Mouse (Mus musculus): Measurements from ENCODE around the gene Gm16253. TPM values are rescaled to one million over a fixed set of nuclear protein-coding genes. Genes with fewer than 3 reads are reported as not detected.
"Not testable (repeated sequence)": the region's sequence is repeated elsewhere in the genome, so short reads cannot be mapped to it uniquely, and the experiment has no call there.

Gene Gm16253
- polyA plus RNA-seq, 1 experiment from 2014 or later: not detected

DNA sequence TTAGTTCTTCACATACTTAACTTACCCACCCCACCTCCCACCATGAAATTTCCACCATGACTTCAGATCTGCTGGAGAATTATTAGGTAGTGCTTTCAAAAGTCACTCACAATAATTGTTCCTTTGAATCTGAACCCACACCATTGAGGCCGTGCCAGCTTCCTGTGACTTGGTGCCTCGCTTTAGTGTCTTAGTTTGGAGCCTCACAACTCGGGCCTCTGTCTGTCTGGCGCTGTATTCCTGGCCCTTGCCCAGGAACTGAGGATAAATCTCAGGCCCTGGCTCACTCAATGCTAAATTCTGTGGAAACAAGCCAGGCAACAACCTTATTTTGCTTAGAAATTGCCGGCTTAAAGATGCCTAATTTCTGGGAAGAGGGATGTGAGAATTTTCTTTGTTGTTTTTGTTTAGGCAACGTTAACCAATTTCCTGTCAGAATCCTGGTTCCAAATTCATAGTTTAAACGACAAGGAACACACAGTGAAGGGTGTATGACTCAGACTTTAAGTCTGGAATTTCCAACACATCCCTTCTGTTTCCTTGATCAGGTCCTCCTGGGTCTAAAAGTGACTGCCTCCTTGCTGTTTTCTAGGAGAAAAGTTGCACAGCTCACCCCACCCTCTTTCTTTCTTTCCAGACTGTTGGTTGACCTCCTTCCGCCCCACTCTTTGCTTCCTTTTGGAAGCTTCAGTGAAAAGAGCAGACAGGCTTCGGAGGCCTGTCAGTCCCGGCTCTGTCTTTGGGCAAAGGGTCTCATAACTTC lies 25.3 kb downstream of the Gm16253 start:
- Histone ChIP-seq H3K4me1 (replicated peaks; ENCODE audit: insufficient read depth, low read length) (peaks cover 13% of the 10 kb centered on the region), H3K27ac (peak overlapping the region; percentile 95), H3K4me3 (replicated peaks; ENCODE audit: low read depth, low read length) (peak overlapping the region; percentile 72), H3K4me2 (ENCODE audit: low read length) (peak overlapping the region; percentile 84), H3K9me3 (replicated peaks; ENCODE audit: low read length) (no peaks in the 10 kb centered on the region), H3K9ac (ENCODE audit: low read depth, low read length) (peak overlapping the region; percentile 81), H3K27me3 (ENCODE audit: insufficient read depth, low read length) (no peaks in the 10 kb centered on the region), H3K36me3 (ENCODE audit: insufficient read depth, low read length) (no peaks in the 10 kb centered on the region)
- no peak for ATAC-seq (replicated peaks; ENCODE audit: low FRiP score, low read depth)
- no peak for TF ChIP-seq CTCF (IDR thresholded peaks at IDR 0.05; ENCODE audit: low read depth)
- DNase-seq (ENCODE audit: low spot score): peak; percentile 63
- 20% methylated on average over 10 of the region's 10 CpGs for WGBS

DNA sequence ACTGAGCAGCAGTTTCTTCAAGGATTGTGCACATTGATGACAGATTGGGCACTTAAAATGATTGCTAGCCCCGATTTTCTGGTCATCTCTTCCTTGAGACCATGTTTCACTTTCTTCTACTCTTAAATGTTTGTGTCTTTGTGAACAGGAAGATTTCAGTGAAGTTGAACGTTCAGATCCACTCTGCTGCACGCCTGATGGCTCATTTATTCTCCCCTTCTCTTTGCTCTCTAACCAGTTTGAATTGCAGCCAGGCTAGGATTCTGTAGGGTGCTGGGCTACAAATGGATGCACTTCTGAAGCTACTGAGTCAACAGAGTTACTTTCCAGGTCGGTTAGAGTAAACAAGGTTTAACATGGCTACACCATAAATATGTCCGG lies 25.9 kb downstream of the Gm16253 start:
- Histone ChIP-seq H3K36me3 (ENCODE audit: insufficient read depth, low read length) (no peaks in the 10 kb centered on the region), H3K27me3 (ENCODE audit: insufficient read depth, low read length) (no peaks in the 10 kb centered on the region), H3K4me3 (replicated peaks; ENCODE audit: low read depth, low read length) (peak overlapping the region; percentile 72), H3K27ac (peak overlapping the region; percentile 95), H3K9me3 (replicated peaks; ENCODE audit: low read length) (no peaks in the 10 kb centered on the region), H3K4me2 (ENCODE audit: low read length) (peak overlapping the region; percentile 84), H3K4me1 (replicated peaks; ENCODE audit: insufficient read depth, low read length) (peaks cover 9% of the 10 kb centered on the region), H3K9ac (ENCODE audit: low read depth, low read length) (peak overlapping the region; percentile 81; the same call in 1 of the 2 replicates)
- TF ChIP-seq CTCF (IDR thresholded peaks at IDR 0.05; ENCODE audit: low read depth): no peak
- no peak for ATAC-seq (replicated peaks; ENCODE audit: low FRiP score, low read depth)
- DNase-seq (ENCODE audit: low spot score): no peak
- WGBS: 9% methylated on average over 5 of the region's 5 CpGs

DNA sequence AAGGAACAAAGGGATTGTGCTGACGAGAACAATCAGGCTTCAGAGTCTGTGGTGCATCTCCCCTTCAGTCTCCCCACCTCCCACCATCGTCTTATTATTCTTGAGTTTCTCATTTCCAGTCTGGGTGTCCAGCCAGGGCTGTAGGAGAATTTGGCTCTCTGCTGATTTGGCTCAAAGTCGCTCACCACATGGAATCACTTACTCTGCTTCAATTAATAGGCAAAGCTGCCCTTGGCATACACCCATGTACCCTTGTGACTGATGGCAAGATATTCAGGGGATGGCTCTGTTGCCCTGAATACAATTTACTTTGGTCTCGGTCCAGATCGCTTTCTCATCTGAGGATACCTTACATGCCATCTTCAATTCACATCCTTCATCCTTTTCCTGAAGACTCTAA lies 26.5 kb downstream of the Gm16253 start:
- peak overlapping the region; percentile 84 for H3K4me2 ChIP-seq (ENCODE audit: low read length)
- H3K9ac ChIP-seq (ENCODE audit: low read depth, low read length): peak overlapping the region; percentile 81; the same call in 1 of the 2 replicates
- H3K9me3 ChIP-seq (replicated peaks; ENCODE audit: low read length): no peaks in the 10 kb centered on the region
- no peaks in the 10 kb centered on the region for H3K27me3 ChIP-seq (ENCODE audit: insufficient read depth, low read length)
- peaks cover 6% of the 10 kb centered on the region; the same call in 1 of the 2 replicates for H3K4me1 ChIP-seq (replicated peaks; ENCODE audit: insufficient read depth, low read length)
- no peak for TF ChIP-seq CTCF (IDR thresholded peaks at IDR 0.05; ENCODE audit: low read depth)
- peak overlapping the region; percentile 72; the same call in 1 of the 2 replicates for H3K4me3 ChIP-seq (replicated peaks; ENCODE audit: low read depth, low read length)
- H3K36me3 ChIP-seq (ENCODE audit: insufficient read depth, low read length): no peaks in the 10 kb centered on the region
- 57% methylated on average over 5 of the region's 5 CpGs for WGBS
- DNase-seq (ENCODE audit: low spot score): no peak
- H3K27ac ChIP-seq: 0 out of 2 replicates have a peak overlapping the region, but pooled peaks have one; percentile 95
- no peak for ATAC-seq (replicated peaks; ENCODE audit: low FRiP score, low read depth)

DNA sequence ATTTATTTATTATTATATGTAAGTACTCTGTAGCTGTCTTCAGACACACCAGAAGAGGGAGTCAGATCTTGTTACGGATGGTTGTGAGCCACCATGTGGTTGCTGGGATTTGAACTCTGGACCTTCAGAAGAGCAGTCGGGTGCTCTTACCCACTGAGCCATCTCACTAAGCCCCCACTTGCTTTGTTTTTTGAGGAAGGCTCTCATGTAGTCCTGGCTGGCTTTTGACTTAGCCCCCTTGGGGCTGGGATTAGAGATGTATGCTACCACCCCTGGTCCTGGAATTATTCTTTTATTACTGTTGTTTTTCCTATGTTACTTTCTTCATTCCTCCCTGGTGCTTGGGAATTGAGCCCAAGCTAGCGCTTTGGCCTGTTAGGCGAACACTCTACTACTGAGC lies 29.2 kb downstream of the Gm16253 start:
- not testable (repeated sequence) for H3K4me1 ChIP-seq (replicated peaks; ENCODE audit: insufficient read depth, low read length); ATAC-seq (replicated peaks; ENCODE audit: low FRiP score, low read depth); DNase-seq (ENCODE audit: low spot score); H3K36me3 ChIP-seq (ENCODE audit: insufficient read depth, low read length); H3K27ac ChIP-seq; H3K4me2 ChIP-seq (ENCODE audit: low read length); H3K4me3 ChIP-seq (replicated peaks; ENCODE audit: low read depth, low read length); H3K9ac ChIP-seq (ENCODE audit: low read depth, low read length); H3K27me3 ChIP-seq (ENCODE audit: insufficient read depth, low read length); H3K9me3 ChIP-seq (replicated peaks; ENCODE audit: low read length)
- 94% methylated on average over 4 of the region's 4 CpGs for WGBS

DNA sequence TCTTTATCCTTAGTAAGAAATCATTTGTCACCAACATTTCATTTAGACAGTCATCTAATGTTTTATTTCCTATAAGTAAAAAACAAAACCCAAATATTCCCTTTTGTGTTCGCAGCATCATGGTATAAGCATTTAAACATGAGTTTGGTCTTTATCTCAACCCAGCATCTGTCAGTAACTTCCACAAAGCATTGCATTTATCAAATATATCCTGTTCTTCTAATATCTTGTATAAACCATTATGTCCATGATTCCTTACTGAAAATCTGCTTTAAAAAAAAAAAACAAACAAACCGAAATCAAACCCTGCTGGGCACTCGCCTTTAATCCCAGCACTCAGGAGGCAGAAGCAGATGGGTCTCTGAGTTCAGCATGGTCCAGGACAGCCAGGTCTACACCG lies 29.8 kb downstream of the Gm16253 start:
- H3K4me1 ChIP-seq (replicated peaks; ENCODE audit: insufficient read depth, low read length): 0 out of 2 replicates have a peak, but pooled peaks cover 6% of the 10 kb centered on the region
- H3K4me2 ChIP-seq (ENCODE audit: low read length): no peak overlapping the region
- WGBS: 90% methylated on average over 4 of the region's 4 CpGs
- no peaks in the 10 kb centered on the region for H3K36me3 ChIP-seq (ENCODE audit: insufficient read depth, low read length)
- DNase-seq (ENCODE audit: low spot score) (no peak), ATAC-seq (replicated peaks; ENCODE audit: low FRiP score, low read depth) (no peak)
- no peak overlapping the region for H3K4me3 ChIP-seq (replicated peaks; ENCODE audit: low read depth, low read length)
- no peak for TF ChIP-seq CTCF (IDR thresholded peaks at IDR 0.05; ENCODE audit: low read depth)
- no peaks in the 10 kb centered on the region for H3K9me3 ChIP-seq (replicated peaks; ENCODE audit: low read length)
- no peaks in the 10 kb centered on the region for H3K27me3 ChIP-seq (ENCODE audit: insufficient read depth, low read length)
- H3K27ac ChIP-seq: no peak overlapping the region
- H3K9ac ChIP-seq (ENCODE audit: low read depth, low read length): no peak overlapping the region

DNA sequence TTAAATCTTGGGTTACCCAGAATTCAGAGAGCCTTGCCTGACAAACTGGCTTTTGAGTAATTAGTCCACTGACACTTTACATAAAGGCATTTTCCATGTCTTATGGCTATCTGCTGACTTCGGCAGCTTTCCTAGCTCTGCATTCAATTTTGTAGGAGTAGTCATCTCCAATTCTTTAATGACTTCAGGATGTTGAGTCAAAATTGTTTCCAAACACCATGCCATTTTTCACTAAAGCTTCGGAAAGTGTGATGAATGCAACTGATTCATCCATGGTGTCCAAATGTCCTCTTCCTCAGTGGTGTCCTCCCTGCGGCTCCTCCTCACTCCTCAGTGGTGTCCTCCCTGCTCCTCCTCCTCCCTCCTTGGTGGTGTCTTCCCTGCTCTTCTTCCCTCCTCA lies 41.2 kb downstream of the Gm16253 start:
- no peak overlapping the region for H3K4me2 ChIP-seq (ENCODE audit: low read length)
- no peaks in the 10 kb centered on the region for H3K27me3 ChIP-seq (ENCODE audit: insufficient read depth, low read length)
- 96% methylated on average over 3 of the region's 3 CpGs for WGBS
- H3K36me3 ChIP-seq (ENCODE audit: insufficient read depth, low read length): peaks cover 35% of the 10 kb centered on the region
- no peaks in the 10 kb centered on the region for H3K4me1 ChIP-seq (replicated peaks; ENCODE audit: insufficient read depth, low read length)
- no peak overlapping the region for H3K9ac ChIP-seq (ENCODE audit: low read depth, low read length)
- H3K9me3 ChIP-seq (replicated peaks; ENCODE audit: low read length): no peaks in the 10 kb centered on the region
- DNase-seq (ENCODE audit: low spot score) (no peak), ATAC-seq (replicated peaks; ENCODE audit: low FRiP score, low read depth) (no peak)
- no peak overlapping the region for H3K27ac ChIP-seq
- H3K4me3 ChIP-seq (replicated peaks; ENCODE audit: low read depth, low read length): no peak overlapping the region
- TF ChIP-seq CTCF (IDR thresholded peaks at IDR 0.05; ENCODE audit: low read depth): no peak

All from kidney, postnatal 0 days (tissue).